Mouse (Mus musculus) brain, embryonic 14.5 days (tissue): ENCODE data around the gene Ccnt1.

Source experiments
- CTCF ChIP-seq: fragments of 200-500 bp; IDR thresholded peaks from 2 replicates; pipeline ENCODE4 v1.5.1; 2012; ENCODE audit warnings: inconsistent platforms, mild to moderate bottlenecking, moderate library complexity, borderline replicate concordance; ENCODE audit not compliant: insufficient read depth, insufficient read length; ENCODE audit errors: extremely low read depth
- POLR2A ChIP-seq: fragments of 200-500 bp; IDR thresholded peaks from 2 replicates; pipeline ENCODE4 v1.6.1; 2012; ENCODE audit warnings: mild to moderate bottlenecking, inconsistent platforms, borderline replicate concordance; ENCODE audit not compliant: poor library complexity, insufficient read depth, insufficient read length, severe bottlenecking; ENCODE audit errors: extremely low read depth

- TF ChIP-seq CTCF (no peak), POLR2A (no peak)
Observed at GRCm38 (mm10) chr15:98587751-98588150, 17.0 kb upstream of the Ccnt1 start.
